Mouse (Mus musculus) kidney, embryonic 14.5 days (tissue): ENCODE measurements around the gene Clip2. TPM values are rescaled to one million over a fixed set of nuclear protein-coding genes. Genes with fewer than 3 reads are reported as not detected.

Experiments used
- ATAC-seq: fragments of 200-750 bp; cut with Nextera tagmentation; 2 replicates; pipeline ENCODE4 v1.8.0; 2017; ENCODE audit warnings: moderate number of reproducible peaks, mild to moderate bottlenecking, moderate TSS enrichment, moderate library complexity; ENCODE audit not compliant: low FRiP score, low TSS enrichment
- H3K27ac ChIP-seq: fragments of 300-500 bp; sonication (generic); 2 replicates; pipeline ENCODE4 v1.5.1; 2014; ENCODE audit warnings: low read depth, mild to moderate bottlenecking, low read length, moderate library complexity, mixed read lengths
- H3K27me3 ChIP-seq: fragments of 300-500 bp; sonication (generic); 2 replicates; pipeline ENCODE4 v1.6.1; 2014; ENCODE audit warnings: mild to moderate bottlenecking, low read length; ENCODE audit not compliant: control insufficient read depth, insufficient read depth
- H3K36me3 ChIP-seq: fragments of 300-500 bp; sonication (generic); 2 replicates; pipeline ENCODE4 v1.6.1; 2014; ENCODE audit warnings: low read length, mixed read lengths; ENCODE audit not compliant: control insufficient read depth, insufficient read depth
- H3K4me1 ChIP-seq: fragments of 300-500 bp; sonication (generic); 2 replicates; pipeline ENCODE4 v1.6.1; 2014; ENCODE audit warnings: low read length, mixed read lengths; ENCODE audit not compliant: control insufficient read depth, insufficient read depth
- H3K4me2 ChIP-seq: fragments of 300-500 bp; sonication (generic); replicated peaks from 2 replicates; pipeline ENCODE4 v1.6.1; 2014; ENCODE audit warnings: low read depth, mild to moderate bottlenecking, low read length
- H3K4me3 ChIP-seq: fragments of 300-500 bp; sonication (generic); 2 replicates; pipeline ENCODE4 v1.5.1; 2014; ENCODE audit warnings: mild to moderate bottlenecking, low read length
- H3K9ac ChIP-seq: fragments of 300-500 bp; sonication (generic); 2 replicates; pipeline ENCODE4 v1.6.1; 2014; ENCODE audit warnings: low read depth, mild to moderate bottlenecking, low read length, moderate library complexity
- H3K9me3 ChIP-seq: fragments of 300-500 bp; sonication (generic); 2 replicates; pipeline ENCODE4 v1.6.1; 2016; ENCODE audit warnings: low read length; ENCODE audit not compliant: control insufficient read depth
- WGBS: fragments of 180-500 bp; shearing (Covaris S2); extraction: QIAGEN DNeasy Blood & Tissue Kit; methylation state at CpG from one replicate; pipeline ENCODE4 v1.1.7; 2014; 5-methylcytosine and 5-hydroxymethylcytosine counted together
- polyA plus RNA-seq: library from polyadenylated mRNA; unstranded; fragments of >200 nt; fragmentation: Nextera tagmentation; extraction: Ambion mirVana; gene quantifications from 2 replicates; pipeline ENCODE4 v1.2.1, GENCODE M21; 2014

Gene Clip2
- polyA plus RNA-seq, 1 experiment from 2014 or later = 4.4 TPM

GRCm38 (mm10) chr5:134494142-134494541 lies 58.1 kb downstream of the Clip2 start:
- ATAC-seq = peak; percentile 38; the same call in 1 of the 2 replicates
- H3K27ac ChIP-seq = no peak overlapping the region

GRCm38 (mm10) chr5:134492956-134493355 lies 59.3 kb downstream of the Clip2 start:
- Histone ChIP-seq H3K27me3 (no peaks in the 10 kb centered on the region), H3K4me3 (no peak overlapping the region), H3K36me3 (peaks cover 40% of the 10 kb centered on the region), H3K27ac (no peak overlapping the region), H3K9ac (no peak overlapping the region), H3K4me2 (no peak overlapping the region), H3K9me3 (no peaks in the 10 kb centered on the region), H3K4me1 (peaks cover 5% of the 10 kb centered on the region; the same call in 1 of the 2 replicates)
- 96% methylated on average over 4 of the region's 4 CpGs for WGBS
- ATAC-seq = no peak

More at GRCm38 (mm10) chr5:134494142-134494541, 58.1 kb downstream of the Clip2 start:
- Histone ChIP-seq H3K36me3 (peaks cover 40% of the 10 kb centered on the region), H3K9me3 (no peaks in the 10 kb centered on the region), H3K4me3 (no peak overlapping the region), H3K9ac (no peak overlapping the region), H3K4me2 (no peak overlapping the region), H3K4me1 (peaks cover 5% of the 10 kb centered on the region; the same call in 1 of the 2 replicates), H3K27me3 (no peaks in the 10 kb centered on the region)
- 53% methylated on average over 11 of the region's 11 CpGs for WGBS

GRCm38 (mm10) chr5:134491712-134492417 lies 60.4 kb downstream of the Clip2 start:
- WGBS = 33% methylated on average over 18 of the region's 18 CpGs
- H3K9ac ChIP-seq = no peak overlapping the region
- H3K4me1 ChIP-seq = peaks cover 5% of the 10 kb centered on the region; the same call in 1 of the 2 replicates
- H3K4me2 ChIP-seq = no peak overlapping the region
- peaks cover 34% of the 10 kb centered on the region for H3K36me3 ChIP-seq
- H3K27ac ChIP-seq = no peak overlapping the region
- no peak overlapping the region for H3K4me3 ChIP-seq
- H3K9me3 ChIP-seq = no peaks in the 10 kb centered on the region
- peak; percentile 13; the same call in 1 of the 2 replicates for ATAC-seq
- no peaks in the 10 kb centered on the region for H3K27me3 ChIP-seq

GRCm38 (mm10) chr5:134491206-134491605 lies 61.0 kb downstream of the Clip2 start:
- 93% methylated on average over 2 of the region's 2 CpGs for WGBS
- ATAC-seq = no peak
- H3K36me3 ChIP-seq = peaks cover 30% of the 10 kb centered on the region

GRCm38 (mm10) chr5:134490465-134490864 lies 61.8 kb downstream of the Clip2 start:
- 90% methylated on average over 12 of the region's 12 CpGs for WGBS
- Histone ChIP-seq H3K9me3 (no peaks in the 10 kb centered on the region), H3K27me3 (no peaks in the 10 kb centered on the region), H3K4me1 (peaks cover 5% of the 10 kb centered on the region; the same call in 1 of the 2 replicates), H3K27ac (no peak overlapping the region), H3K4me2 (no peak overlapping the region), H3K36me3 (peaks cover 30% of the 10 kb centered on the region), H3K4me3 (no peak overlapping the region), H3K9ac (no peak overlapping the region)
- ATAC-seq = no peak

More at GRCm38 (mm10) chr5:134491206-134491605, 61.0 kb downstream of the Clip2 start:
- H3K4me2 ChIP-seq = no peak overlapping the region
- no peaks in the 10 kb centered on the region for H3K27me3 ChIP-seq
- no peak overlapping the region for H3K9ac ChIP-seq
- H3K4me1 ChIP-seq = peaks cover 5% of the 10 kb centered on the region; the same call in 1 of the 2 replicates
- H3K9me3 ChIP-seq = no peaks in the 10 kb centered on the region
- H3K27ac ChIP-seq = no peak overlapping the region
- no peak overlapping the region for H3K4me3 ChIP-seq

- Histone ChIP-seq H3K36me3 (peaks cover 27% of the 10 kb centered on the region), H3K9ac (no peak overlapping the region), H3K4me1 (peaks cover 5% of the 10 kb centered on the region; the same call in 1 of the 2 replicates), H3K27me3 (no peaks in the 10 kb centered on the region), H3K4me2 (no peak overlapping the region), H3K27ac (no peak overlapping the region), H3K4me3 (no peak overlapping the region), H3K9me3 (no peaks in the 10 kb centered on the region)
- no peak for ATAC-seq
- WGBS = 37% methylated on average over 9 of the region's 9 CpGs
These were observed 62.7 kb downstream of the Clip2 start for GRCm38 (mm10) chr5:134489583-134489982.

- no peaks in the 10 kb centered on the region for H3K27me3 ChIP-seq
- 86% methylated on average over 4 of the region's 4 CpGs for whole genome bisulfite sequencing
- ATAC-seq = no peak
These were observed 63.6 kb downstream of the Clip2 start for GRCm38 (mm10) chr5:134488596-134488995.

GRCm38 (mm10) chr5:134488042-134488441 lies 64.2 kb downstream of the Clip2 start:
- Histone ChIP-seq H3K4me1 (peaks cover 5% of the 10 kb centered on the region; the same call in 1 of the 2 replicates), H3K36me3 (peaks cover 17% of the 10 kb centered on the region), H3K27ac (no peak overlapping the region), H3K4me2 (no peak overlapping the region), H3K4me3 (no peak overlapping the region), H3K9me3 (no peaks in the 10 kb centered on the region), H3K9ac (no peak overlapping the region), H3K27me3 (no peaks in the 10 kb centered on the region)
- ATAC-seq = no peak
- 26% methylated on average over 10 of the region's 10 CpGs for WGBS

More at GRCm38 (mm10) chr5:134488596-134488995, 63.6 kb downstream of the Clip2 start:
- H3K4me2 ChIP-seq = no peak overlapping the region
- peaks cover 23% of the 10 kb centered on the region for H3K36me3 ChIP-seq
- no peak overlapping the region for H3K4me3 ChIP-seq
- H3K9me3 ChIP-seq = no peaks in the 10 kb centered on the region
- H3K4me1 ChIP-seq = peaks cover 5% of the 10 kb centered on the region; the same call in 1 of the 2 replicates
- H3K9ac ChIP-seq = no peak overlapping the region
- H3K27ac ChIP-seq = no peak overlapping the region
